Mouse (Mus musculus): Measurements from ENCODE around the gene Sco1.
"Not testable (repeated sequence)": the region's sequence is repeated elsewhere in the genome, so short reads cannot be mapped to it uniquely, and the experiment has no call there.

The Sco1 gene

GRCm38 (mm10) chr11:67052321-67052952 lies at the start of gene Sco1, which contains the start of gene Adprm:
Gene Sco1 (plus strand): TSS chr11:67052670.
Gene Adprm (minus strand): TSS chr11:67052594.
- DNase-seq, result peak; percentile 80 to 82

- no peak for DNase-seq
Measured at GRCm38 (mm10) chr11:67002911-67003310, 49.6 kb upstream of the Sco1 start.

DNA sequence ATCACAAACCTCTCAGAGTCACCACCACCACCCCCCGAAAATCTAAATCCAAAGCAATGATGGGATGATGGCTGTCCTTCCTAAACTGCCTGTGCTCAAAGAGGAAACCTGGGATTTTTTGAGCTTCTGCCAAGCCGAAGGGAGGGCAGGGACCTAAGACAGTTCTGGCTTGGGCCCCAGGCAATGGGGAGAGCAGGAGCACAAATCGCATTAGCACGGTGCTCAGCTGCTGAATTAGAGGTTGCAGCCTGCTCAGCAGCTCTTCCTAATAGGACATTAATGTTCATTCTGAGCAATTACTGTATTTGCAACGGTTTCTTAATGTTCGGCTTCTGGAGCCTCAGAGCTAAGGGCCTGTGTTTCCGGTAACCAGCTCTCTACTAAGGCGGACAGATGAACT lies 44.5 kb upstream of the Sco1 start:
- DNase-seq, result no peak

- no peak for DNase-seq
Measured at GRCm38 (mm10) chr11:67008528-67008927, 43.9 kb upstream of the Sco1 start.

GRCm38 (mm10) chr11:67010430-67010829 lies 42.0 kb upstream of the Sco1 start:
- no peak for DNase-seq

DNA sequence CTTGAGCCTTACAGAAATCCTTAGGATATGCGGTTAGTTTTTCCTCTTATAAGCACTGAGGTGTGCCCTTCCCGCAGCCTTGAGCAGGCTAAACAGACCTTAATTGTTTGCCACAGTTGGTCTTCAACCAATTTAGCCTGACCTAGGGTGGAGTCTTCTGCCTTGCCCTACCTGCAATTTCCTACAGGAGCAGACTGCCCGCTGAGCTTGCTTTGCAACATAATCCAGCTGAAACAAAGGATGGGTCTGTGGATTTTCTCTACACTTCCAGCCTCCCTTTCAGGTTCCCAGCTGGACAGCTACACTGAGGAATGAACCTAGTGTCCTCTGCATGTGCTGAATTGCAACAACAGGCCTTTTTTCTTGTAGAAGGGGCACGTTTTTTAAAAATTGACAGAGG lies 40.8 kb upstream of the Sco1 start:
- no peak for DNase-seq

DNA sequence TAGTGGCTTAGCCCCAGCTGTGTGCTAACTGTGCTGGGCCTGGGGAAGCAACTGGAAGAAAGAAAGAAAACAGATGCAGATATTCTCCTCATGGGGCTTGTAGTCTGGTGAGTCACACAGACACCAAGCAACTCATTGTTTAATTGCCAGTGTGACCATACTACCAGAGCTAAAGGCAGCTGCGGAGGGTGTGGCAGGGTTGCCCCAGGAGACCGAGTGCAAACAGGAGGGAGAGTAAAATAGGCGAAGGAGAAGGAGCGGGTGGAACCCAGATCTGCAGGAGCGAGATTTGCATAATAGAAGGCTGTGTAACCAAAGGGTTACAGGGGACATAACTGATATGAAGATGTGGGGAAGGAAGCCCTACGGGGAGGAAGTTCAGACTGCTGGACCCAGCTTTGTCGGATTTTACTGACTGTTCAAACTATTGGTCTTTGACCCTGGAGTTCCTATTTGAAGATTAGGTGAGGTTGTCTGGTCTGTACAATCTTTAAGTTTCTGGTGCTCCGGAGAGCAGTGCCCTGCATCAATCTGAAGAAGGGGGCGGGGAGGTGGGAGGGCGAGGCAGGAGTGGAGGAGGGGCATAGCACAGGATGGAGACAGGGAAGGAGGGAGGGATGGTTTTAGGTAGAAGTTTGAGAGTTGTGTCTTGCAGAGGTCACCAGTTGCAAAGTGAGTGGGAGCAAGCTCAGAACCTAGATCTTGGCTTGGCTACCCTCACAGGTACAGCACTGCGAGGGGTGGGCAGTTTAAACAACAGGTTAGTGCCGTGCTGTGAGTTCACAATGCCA lies 34.5 kb upstream of the Sco1 start:
- no peak for DNase-seq

GRCm38 (mm10) chr11:67019711-67020475 lies 32.6 kb upstream of the Sco1 start:
- no peak for DNase-seq

GRCm38 (mm10) chr11:67020948-67021347 lies 31.5 kb upstream of the Sco1 start:
- peak; percentile 36 to 43 for DNase-seq

- peak in 1 of 2 experiments; percentile 5 for DNase-seq
Measured at GRCm38 (mm10) chr11:67022354-67023115, 29.9 kb upstream of the Sco1 start.

DNA sequence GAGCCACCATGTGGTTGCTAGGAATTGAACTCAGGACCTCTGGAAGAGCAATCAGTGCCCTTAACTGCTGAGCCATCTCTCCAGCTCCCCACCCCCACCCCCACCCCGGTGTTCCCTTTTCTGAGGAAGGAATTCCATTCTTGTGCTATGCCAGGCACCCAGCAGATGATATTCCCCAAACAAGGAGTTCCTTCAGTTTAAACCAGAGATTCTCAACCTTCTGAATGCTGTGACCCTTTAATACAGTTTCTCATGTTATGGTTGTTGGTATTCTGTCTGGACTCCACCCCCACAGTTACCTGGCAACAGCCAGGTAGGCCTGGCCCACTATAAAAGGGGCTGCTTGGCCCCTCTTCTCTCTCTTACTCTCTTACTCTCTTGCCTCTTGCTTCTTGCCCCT lies 29.3 kb upstream of the Sco1 start:
- not testable (repeated sequence) for DNase-seq

- DNase-seq, result no peak
Measured at GRCm38 (mm10) chr11:67023802-67024340, 28.6 kb upstream of the Sco1 start.

- peak; percentile 91 to 92 for DNase-seq
Measured at GRCm38 (mm10) chr11:67024867-67025477, 27.5 kb upstream of the Sco1 start, which contains the start of gene Tmem220. Gene Tmem220 (plus strand): TSS chr11:67025154.

- DNase-seq, result peak in 1 of 2 experiments; percentile 4
Measured at GRCm38 (mm10) chr11:67030904-67031602, 21.4 kb upstream of the Sco1 start.

- no peak for DNase-seq
Measured at GRCm38 (mm10) chr11:67031603-67031915, 20.9 kb upstream of the Sco1 start.

DNA sequence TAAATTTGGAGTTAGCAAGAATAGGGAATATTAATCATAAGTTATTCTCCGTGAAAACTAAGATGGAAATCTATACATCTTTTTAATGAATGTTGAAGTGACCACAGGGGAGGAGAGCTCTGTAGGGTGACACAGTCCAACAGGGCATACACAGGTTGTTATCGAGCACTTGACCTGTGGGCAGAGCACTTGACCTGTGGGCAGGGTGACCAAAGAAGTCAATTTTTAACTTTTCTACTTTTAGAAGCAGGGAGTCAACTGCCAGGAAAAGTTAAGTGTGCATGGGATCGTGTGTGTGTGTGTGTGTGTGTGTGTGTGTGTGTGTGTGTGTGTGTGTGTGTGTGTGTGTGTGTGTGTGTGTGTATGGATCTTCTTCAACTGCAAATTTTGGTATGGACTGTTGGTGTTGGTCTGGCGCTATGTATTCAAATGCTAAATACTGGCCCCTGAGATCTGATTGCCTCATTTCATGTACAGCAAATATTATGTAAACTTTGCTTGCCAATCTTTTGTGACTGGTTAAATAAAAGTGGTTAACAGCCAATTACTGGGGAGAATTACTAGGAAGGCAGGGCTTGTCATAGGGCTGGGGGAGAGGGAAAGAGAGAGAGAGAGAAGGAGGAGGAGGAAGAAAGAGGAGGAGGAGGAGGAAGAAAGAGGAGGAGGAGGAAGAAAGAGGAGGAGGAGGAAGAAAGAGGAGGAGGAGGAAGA lies 17.5 kb upstream of the Sco1 start:
- DNase-seq, result no peak

DNA sequence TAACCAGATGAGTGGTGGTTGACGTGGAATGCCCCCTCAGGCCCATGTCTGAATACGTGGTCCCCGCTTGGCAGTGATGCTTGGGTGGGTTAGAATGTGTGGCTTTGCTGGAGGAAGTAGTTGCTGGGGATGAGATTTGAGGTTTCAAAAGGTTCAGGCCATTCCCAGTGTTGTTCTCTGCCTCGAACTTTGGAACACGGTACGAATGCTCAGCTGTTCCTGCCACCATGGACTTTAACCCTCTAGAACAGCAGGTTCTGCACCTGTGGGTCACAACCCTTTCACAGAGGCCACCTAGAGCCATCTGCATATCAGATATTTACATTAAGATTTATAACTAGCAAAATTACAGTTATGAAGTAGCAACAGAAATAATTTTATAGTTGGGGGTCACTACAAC lies 16.2 kb upstream of the Sco1 start:
- no peak for DNase-seq

- no peak for DNase-seq
Measured at GRCm38 (mm10) chr11:67036892-67037291, 15.6 kb upstream of the Sco1 start.

GRCm38 (mm10) chr11:67039799-67040198 lies 12.7 kb upstream of the Sco1 start:
- DNase-seq, result no peak

DNA sequence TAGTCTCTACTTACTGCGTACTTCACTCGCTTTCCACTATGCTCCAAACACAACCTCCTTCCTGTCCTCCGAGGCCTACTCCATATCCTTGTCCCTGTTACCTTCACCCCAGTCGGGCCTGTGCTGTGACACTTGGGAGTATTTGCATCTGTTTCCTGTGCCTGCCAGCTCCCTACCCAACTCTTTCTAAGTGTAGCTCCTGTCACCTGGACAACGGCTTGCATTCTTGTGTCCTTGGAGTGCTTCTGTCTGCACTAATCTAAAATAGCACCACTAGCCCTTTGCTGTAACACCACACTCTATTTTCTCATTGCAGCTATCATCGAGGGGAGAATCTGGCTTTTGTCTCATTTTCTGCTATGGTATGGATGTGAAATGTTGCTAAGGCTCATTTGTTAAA lies 12.0 kb upstream of the Sco1 start:
- DNase-seq, result no peak

DNA sequence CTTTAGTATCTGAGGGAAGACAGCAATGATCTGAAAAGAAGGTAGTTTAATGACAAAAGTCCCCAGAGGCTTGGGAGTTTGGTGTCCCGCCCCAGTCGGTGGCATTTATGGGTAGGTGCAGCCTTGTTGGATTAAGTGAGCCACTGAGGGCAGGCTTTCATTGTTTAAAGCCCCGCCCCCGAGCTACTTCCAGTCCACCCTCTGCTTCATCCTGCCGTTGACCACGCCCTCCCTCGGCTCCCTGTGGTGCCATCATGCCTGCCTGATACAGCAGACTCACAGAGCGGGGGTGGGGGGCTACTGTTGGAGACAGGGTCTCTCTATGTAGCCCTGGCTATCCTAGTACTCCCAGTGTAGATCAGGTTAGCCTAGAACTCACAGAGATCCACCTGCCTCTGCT lies 9.5 kb upstream of the Sco1 start:
- no peak for DNase-seq
